Mouse (Mus musculus) thymus, adult 2 months (tissue): ENCODE results near the gene Trpm4.

Experiments used
- CTCF ChIP-seq: fragments of 200-500 bp; IDR thresholded peaks from 2 replicates; pipeline ENCODE4 v1.5.1; 2012; ENCODE audit warnings: mild to moderate bottlenecking, control low read depth, low read length, moderate library complexity, borderline replicate concordance; ENCODE audit not compliant: control insufficient read depth, poor library complexity, insufficient read depth; ENCODE audit errors: extremely low read depth
- POLR2A ChIP-seq: fragments of 200-500 bp; IDR thresholded peaks from 2 replicates; pipeline ENCODE4 v1.6.1; 2012; ENCODE audit warnings: mild to moderate bottlenecking, low read length, control low read depth, moderate library complexity; ENCODE audit not compliant: control insufficient read depth, poor library complexity, insufficient read depth; ENCODE audit errors: extremely low read depth

GRCm38 (mm10) chr7:45372371-45372770 is 38.8 kb upstream of the Trpm4 start:
- TF ChIP-seq CTCF (no peak), POLR2A (no peak)
